Mouse (Mus musculus) thymus, postnatal 4 days (tissue): ENCODE data around the gene Celf6.
A peak's percentile ranks its signal among the peaks of the same experiment; 100 is the strongest.

Source experiments
- DNase-seq: peaks from one replicate; pipeline ENCODE4 v3.0.0; 2021

Gene Celf6

DNA sequence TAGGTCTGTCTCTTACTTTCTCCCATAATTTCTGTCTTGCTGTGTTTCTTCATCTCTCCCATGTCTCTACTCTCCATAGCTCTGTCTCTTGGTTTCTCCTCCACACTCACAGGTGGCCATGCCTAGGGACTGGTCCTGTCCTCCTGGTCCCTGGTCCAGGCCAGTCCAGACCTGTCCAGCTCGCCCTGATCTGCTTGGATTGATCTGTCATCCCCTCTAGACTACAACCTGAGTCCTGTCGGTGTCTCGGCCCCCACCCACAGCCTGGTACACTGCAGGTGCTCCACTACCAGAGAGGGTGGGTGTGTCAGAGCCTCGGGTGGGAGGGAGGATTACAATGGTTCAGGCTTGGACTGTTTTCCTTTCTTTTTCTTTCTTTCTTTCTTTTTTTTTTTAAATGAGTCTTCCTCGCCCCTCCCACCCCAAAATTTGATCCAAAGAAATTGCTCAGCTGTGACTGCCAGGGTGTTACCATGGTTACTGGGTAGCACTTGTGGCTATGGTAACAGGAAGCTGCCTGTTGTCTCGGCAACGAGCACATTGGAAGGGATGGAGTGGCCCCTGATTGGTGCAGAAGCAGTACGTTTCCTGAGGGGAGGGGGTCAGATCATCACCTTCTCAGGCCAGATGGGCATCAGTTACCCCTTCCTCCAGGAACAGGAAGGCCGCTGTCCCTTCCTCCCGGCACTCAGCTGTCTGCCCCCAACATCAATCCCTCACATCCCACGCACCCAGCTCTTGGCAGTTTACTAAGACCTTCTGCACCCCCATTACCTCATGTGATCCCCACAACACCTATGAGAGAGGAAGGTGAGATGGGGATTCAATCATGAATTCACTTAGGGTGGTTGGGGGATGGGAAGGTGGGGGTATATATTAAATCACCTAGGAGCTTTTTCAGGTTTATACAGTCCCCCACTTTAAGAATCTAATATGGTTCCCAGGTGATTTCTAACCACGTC, 11.3 kb downstream of the Celf6 start:
- no peak for DNase-seq

DNA sequence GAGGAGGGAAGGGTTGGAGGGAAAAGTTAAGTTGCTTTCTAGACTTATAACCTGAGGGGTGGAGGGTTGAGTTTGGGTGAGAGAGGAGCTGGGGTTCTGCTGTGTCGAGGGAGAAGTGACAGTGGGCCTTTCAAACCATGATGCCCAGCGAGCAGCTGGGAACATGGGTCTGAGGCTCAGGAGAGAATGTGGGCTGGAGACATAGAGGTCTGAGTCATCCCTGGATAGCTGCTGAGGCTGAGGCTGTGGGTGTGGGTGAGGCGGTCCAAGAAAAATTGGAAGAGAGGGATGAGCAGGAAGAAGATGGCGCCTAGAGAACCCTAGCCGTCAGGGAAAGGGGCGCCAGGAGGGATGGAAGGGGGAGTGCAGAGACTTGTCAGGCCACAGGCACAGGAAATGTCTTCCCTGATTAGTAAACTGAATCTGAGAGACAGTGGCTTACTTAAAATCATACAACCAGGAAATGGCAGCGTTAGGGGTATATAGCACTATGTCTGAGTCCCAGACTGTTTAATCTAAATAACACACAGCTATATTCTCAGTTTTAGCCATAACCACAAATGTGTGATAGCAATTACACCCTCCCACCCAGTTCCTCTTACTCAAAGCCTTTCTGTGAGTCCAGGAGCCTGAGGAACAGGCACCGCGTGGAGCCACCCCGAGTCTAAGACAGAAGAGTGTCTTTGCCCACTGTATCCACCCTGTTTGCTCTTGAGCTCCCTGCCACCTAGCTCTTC, 12.2 kb downstream of the Celf6 start:
- DNase-seq = no peak

DNA sequence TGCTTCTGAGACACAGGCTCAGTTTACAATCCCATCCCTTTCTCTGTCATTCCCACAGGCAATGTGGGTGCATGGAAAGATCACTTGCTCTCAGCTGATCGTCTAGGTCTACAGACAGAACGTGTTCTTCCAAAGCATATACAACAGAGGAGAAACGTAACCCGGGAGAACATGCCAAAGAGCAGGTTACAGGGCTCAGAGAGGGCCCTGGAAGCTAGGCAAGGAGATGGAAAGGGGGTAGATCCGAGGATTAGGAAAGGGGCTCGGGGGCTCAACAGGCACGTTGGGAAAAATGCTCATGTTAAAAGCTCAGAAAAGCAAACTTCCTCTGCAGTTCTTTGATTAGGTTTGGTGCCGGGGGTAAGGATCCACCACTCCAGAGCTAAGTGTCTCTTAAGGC, 23.9 kb downstream of the Celf6 start:
- no peak for DNase-seq

DNA sequence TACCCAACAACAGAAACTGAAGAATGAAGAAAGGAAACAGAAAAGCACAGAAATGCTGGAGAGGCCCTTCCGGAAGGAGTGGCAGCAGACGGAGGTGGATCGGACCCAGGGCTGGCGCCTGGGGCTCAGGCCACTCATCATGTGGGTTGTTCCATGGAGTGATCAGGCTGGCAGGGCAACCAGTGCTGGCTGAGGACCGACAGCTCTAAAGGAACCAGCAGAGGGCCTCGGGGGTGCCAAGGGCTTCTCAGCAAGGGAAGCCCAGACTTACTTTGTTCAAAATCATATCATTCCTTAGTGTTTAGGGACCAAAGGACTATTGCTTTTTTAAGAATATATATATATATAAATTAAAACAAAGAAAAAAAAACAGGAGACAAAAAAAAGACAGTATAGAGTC, 28.2 kb downstream of the Celf6 start:
- DNase-seq = peak; percentile 22

DNA sequence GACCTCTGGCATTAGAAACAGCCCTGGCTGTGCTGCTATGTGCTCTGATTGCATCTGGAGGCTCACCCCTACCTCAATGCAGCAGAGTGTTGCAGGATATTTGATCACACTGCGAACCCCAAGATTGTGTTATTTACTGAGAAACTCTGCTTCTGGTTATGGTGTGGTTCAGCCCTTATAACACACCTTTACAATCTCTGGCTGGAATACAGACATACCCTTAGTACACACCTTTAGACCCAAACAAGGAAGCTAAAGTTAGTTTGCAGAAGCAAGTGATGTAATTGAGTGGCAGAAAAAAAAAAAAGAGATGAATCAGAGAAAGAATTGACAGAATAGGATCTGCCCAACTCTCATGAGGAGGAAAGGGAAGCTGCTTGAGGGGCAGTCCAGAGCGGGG, 33.2 kb downstream of the Celf6 start:
- DNase-seq = no peak

DNA sequence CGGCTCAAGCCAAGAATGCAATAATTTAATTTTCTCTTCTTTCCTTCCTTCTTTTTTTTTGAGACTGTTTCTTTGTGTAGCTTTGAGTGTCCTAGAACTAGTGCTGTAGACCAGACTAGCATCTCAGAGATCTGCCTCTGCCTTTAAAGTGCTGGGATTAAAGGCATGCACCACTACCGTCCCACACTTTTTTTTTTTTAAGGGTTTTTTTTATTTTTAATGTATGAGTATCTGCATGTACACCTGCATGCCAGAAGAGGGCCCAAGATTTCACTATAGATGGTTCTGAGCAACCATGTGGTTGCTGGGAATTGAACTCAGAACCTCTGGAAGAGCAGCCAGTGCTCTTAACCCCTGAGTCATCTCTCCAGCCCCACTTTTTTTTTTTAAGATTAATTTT, 38.1 kb downstream of the Celf6 start:
- no peak for DNase-seq

DNA sequence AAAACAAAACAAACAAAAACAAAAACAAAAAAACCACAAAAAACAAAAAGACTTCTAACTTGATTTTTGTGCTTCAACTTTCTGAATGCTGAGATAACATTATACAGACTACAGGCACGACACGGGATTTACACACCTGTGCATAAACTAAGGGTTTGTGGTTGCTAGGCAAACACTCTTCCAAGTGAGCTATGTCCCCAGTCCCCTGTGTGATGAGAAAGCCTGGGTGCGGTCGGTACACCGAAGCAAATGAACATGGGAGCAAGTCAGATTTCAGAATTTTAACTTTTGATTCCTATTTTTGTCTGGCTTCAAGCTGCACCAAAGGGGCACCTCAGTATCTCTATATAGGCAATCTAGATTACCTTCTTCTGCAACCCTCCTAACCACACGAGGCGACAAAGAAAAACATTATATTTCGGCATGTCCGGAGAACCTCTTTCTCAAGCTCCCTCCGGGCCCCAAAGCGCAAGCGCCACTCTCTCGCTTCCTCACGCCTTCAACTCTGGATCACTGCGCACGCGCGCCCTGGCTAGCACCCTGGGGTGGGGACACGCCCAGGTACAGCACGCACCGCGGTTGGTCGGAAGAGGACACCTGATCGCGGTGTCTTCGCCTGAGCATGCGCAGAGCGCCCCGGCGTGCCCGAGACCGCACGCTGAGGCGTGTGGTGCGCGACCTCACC, 39.0 kb downstream of the Celf6 start, which contains the start of gene Parp6:
Gene Parp6, plus strand, starts transcription at position 663 of the 685 bp plus-strand sequence.
- peak; percentile 100 for DNase-seq

DNA sequence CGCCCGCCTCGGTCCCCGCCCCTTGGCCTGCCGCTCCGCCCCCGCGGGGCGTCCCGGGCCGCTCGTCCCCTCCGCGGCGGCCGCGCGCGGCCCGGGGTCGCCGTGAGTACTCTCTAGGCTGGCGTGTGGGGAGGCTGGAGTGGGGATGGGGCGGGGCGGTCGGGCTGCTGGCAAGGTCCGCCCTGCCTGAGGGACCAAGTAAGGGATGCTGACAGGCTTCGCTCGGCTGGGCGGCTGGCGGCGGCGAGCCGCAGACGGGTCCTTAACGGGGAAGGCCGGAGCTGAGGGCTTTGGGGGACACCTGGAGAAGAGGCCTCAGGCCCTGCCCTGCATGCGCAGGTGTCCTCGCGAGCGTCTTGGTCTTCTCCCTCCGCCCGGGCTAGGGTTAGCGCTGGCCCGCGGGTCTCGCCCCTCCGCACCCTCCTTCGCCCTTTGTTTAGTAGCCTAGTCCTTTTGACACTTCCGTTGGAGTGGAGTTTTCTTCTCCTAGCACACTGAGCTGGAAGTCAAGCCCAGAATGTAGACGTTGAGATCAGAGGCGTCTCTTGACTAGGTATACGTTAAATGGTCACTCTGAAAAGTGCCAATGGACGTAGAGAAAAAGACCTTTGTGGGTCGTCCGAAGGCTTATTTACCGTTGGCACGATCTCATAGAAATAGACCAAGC, 39.7 kb downstream of the Celf6 start:
- DNase-seq = no peak

DNA sequence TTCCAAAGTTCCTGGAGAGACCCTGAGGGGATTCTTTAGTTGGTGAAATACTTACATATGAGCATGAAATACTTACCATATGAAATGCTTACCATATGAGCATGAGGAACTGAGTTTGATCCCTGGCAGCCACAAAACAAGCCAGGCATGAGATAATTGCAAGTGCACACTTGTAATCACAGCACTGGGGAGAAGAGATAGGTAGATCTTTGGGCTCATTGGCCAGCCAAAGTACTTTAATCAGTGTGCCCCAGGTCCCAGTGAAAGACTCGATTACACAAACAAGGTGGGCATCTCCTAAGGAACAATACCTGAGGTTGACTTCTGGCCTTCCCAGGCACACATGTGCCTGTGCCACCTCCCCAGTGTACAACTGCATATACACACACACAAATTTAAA, 60.7 kb downstream of the Celf6 start:
- DNase-seq = no peak

DNA sequence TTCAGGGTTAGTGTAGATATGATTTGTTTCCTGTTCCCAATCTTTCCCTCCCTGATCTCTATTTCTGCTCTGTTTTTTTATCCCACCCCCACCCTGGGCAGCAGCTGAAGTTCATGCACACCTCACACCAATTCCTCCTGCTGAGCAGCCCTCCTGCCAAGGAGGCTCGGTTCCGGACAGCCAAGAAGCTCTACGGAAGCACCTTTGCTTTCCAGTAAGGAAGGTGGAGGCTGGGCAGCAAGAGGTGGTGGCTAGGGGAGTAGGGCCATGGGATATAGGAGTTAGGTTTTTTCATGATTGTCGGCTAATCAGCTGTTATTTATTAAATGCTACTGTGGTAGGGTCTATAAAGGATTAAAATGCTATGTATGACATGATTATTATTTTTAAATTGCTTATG, 62.2 kb downstream of the Celf6 start:
- DNase-seq = no peak

DNA sequence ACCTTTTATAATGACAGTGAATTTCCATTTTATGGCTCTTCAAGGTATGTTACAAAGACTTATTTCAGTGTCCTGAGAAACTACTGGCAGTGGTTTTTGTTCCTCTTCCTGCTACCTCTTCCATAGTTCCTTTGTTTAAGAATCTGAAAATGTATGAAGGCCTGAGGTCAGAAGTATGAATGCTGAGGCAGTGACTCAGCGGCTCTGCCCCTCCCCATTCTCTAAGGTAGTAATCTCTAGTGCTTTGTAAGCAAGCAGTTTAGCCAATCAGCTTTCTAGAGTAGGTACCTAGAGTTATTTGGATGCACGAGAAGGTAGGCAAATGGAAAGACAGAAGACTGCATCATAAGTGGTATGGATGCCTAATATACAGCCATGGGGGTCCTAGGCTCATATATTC, 63.6 kb downstream of the Celf6 start:
- DNase-seq = no peak

DNA sequence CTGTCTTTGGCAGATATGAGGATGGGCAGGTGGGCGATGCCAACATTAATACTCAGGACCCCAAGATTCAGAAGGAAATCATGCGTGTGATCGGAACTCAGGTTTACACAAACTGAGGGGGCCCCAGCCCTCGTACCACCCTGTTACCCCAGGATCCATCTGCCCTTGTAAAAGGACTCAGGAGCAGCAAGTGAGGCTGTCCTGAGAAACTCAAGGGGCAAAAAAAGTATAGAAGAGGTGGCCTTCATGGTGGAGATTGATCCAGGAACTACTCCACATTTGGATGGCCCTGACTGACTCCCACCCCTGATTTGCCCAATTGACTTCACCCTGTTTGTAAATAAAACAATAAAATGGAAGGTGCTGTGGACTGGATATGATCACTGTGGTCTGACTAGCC, 72.2 kb downstream of the Celf6 start:
- DNase-seq = no peak

DNA sequence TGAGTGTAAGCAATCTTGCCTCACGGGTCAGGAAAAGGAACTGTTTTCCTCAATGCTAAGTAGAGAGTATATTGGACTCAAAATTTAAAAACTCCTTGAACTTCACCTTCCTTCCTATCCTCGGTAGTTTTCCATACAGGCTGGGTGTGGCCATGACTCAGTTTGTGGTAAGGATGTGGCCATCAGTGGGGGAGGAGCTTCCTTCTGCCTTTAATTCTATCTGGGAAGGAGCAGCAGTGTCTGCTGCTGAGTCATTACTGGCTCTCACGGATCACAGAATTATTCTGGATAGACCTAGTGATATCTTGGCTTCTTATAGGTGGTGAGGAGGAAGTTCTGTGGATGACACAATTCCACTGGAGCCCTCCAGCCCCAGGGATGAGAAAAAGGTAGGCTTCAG, 75.7 kb downstream of the Celf6 start:
- no peak for DNase-seq

DNA sequence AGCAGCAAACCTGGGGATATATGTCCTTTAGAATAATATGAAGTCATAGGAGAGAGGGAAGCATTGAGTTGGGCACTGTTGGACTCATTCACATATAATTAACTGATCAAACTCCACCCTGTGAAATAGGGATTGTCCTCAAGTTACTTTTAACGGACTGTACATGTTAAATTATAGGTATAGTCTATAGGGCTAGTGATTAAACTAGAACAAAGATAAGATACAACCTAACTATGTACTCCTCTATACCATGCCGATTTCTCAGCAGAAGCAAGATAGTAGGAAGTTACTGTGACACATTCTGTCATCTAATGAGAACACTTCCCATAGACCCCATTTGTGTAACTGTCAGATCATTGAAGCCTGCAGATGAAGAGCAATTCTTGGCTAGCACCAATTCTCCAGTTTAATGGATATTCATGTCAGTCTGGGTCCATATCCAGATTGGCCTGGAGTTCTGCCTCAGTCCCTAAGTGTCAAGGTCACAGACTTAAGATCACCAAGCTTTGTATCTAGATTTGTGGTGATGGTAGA, 76.8 kb downstream of the Celf6 start:
- DNase-seq = no peak

DNA sequence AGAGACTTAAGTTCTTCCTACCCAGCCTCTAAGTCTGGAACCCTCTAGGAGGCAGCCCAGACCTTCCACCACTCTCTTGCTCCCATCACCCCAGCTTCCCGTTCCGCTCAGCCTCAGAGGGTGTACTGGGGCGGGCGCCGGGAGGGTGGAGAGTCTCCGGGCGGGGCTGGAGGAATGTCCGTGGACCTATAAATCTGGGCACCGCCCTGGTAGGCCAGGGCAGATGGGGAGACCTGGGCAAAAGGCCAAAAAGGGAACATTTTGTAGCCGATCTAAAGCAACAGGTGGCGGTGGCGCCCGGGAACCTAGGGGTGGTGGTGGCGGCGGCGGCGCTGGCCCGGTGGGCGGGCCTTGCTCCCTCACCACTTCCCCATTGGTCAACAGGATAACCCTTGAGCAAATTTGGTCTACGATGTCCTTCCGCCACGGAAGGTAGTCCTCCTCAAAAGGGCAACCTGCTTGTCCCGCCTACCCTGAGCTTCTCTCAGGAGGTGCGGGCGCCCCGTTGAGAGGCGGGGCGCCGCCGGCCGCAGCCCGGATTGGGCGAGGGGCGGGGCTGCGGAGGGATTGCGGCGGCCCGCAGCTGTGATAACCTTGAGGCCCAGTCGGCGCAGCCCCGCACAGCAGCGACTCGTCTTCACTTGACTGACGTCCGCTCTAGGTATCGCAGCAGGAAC, 78.4 kb downstream of the Celf6 start, which contains the start of gene Pkm:
Gene Pkm, plus strand, starts transcription at position 411 of the 677 bp plus-strand sequence.
- peak; percentile 95 for DNase-seq
